Mouse (Mus musculus): ENCODE results near the gene Zfp566. TPM values are rescaled to one million over a fixed set of nuclear protein-coding genes. Genes with fewer than 3 reads are reported as not detected.

Zfp566 gene
- total RNA-seq, 2 experiments from 2014 or later = 7.0 to 7.2 TPM

- peak within 1 kb of the TSS; percentile 85 for H3K4me3 ChIP-seq
These were observed 39.3 kb downstream of the Zfp566 start, which contains the start of gene Zfp14 for GRCm38 (mm10) chr7:30050882-30051548. Zfp14 (minus strand) TSS chr7:30051380.

GRCm38 (mm10) chr7:30048126-30048525 is 42.2 kb downstream of the Zfp566 start:
- DNase-seq (ENCODE audit: extremely low spot score in 1 of 2, low spot score in 2 of 2) = no peak
- intact Hi-C loops (cut with DNase I) = no loop called here
- no peak overlapping the region for H3K27ac ChIP-seq

More at GRCm38 (mm10) chr7:30050882-30051548, 39.3 kb downstream of the Zfp566 start, which contains the start of gene Zfp14:
- intact Hi-C loops (cut with DNase I) = loop anchor here (1.0 to 2.0 kb wide), 2 partner anchors 39 to 98 kb away; partner anchors contain the start of genes Gm26920 and Zfp566
- TF ChIP-seq CTCF (IDR thresholded peaks at IDR 0.05) = no peak
- peak within 1 kb of the TSS; percentile 78 for H3K27ac ChIP-seq
- peak; percentile 89 to 93 for DNase-seq (ENCODE audit: extremely low spot score in 1 of 2, low spot score in 2 of 2)

GRCm38 (mm10) chr7:30044354-30044753 is 46.0 kb downstream of the Zfp566 start:
- intact Hi-C loops (cut with DNase I) = no loop called here
- no peak overlapping the region for H3K27ac ChIP-seq
- no peak for DNase-seq (ENCODE audit: extremely low spot score in 1 of 2, low spot score in 2 of 2)
- TF ChIP-seq CTCF (IDR thresholded peaks at IDR 0.05) = no peak
- no peak overlapping the region for H3K4me3 ChIP-seq

More at GRCm38 (mm10) chr7:30048126-30048525, 42.2 kb downstream of the Zfp566 start:
- TF ChIP-seq CTCF (IDR thresholded peaks at IDR 0.05) = no peak
- H3K4me3 ChIP-seq = no peak overlapping the region

- intact Hi-C loops (cut with DNase I) = no loop called here
- DNase-seq (ENCODE audit: extremely low spot score in 1 of 2, low spot score in 2 of 2) = no peak
- TF ChIP-seq CTCF (IDR thresholded peaks at IDR 0.05) = no peak
- Histone ChIP-seq H3K27ac (no peak overlapping the region), H3K4me3 (no peak overlapping the region)
These were observed 56.0 kb downstream of the Zfp566 start for GRCm38 (mm10) chr7:30034331-30034730.

DNA sequence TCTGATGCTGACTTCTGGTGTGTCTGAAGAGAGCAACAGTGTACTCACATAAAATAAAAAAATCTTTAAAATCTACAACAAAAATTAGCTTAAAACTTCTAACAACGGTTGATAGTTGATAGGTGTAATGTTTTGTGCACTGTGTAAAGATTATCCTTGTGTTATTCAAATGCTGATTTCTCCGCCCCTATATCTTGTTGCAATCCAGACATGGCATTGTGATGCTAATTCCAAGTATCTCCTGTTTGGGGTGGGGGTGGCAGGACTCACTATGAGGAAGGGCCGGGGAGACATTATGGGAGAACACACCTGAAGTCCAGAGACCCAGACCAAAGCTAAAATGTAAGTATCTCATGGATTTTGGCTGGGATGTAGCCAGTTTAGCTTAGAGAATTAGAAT is 58.9 kb downstream of the Zfp566 start:
- Histone ChIP-seq H3K4me3 (no peak overlapping the region), H3K27ac (no peak overlapping the region)
- intact Hi-C loops (cut with DNase I) = no loop called here
- no peak for TF ChIP-seq CTCF (IDR thresholded peaks at IDR 0.05)
- DNase-seq (ENCODE audit: extremely low spot score in 1 of 2, low spot score in 2 of 2) = no peak

- no peak overlapping the region for H3K27ac ChIP-seq
- intact Hi-C loops (cut with DNase I) = no loop called here
- H3K4me3 ChIP-seq = no peak overlapping the region
These were observed 59.6 kb downstream of the Zfp566 start for GRCm38 (mm10) chr7:30030677-30031076.

GRCm38 (mm10) chr7:30028572-30028971 is 61.8 kb downstream of the Zfp566 start:
- DNase-seq (ENCODE audit: extremely low spot score in 1 of 2, low spot score in 2 of 2) = no peak
- TF ChIP-seq CTCF (IDR thresholded peaks at IDR 0.05) = no peak
- Histone ChIP-seq H3K4me3 (no peak overlapping the region), H3K27ac (no peak overlapping the region)
- intact Hi-C loops (cut with DNase I) = no loop called here

More at GRCm38 (mm10) chr7:30030677-30031076, 59.6 kb downstream of the Zfp566 start:
- TF ChIP-seq CTCF (IDR thresholded peaks at IDR 0.05) = no peak
- no peak for DNase-seq (ENCODE audit: extremely low spot score in 1 of 2, low spot score in 2 of 2)

Small RNA genes lying within 50 kb of the gene (microRNA-seq; reads per million reads assigned to microRNA genes)
- gene Gm23368 = 0 reads per million in 2 experiments

Other genes starting within 250 kb of the Zfp566 start
- 10 to 100 TPM; 18.9 to 25.7 TPM for gene Zfp940, start 236.9 kb downstream of the Zfp566 start, total RNA-seq (2021)
- gene Zfp420, start 230.5 kb downstream of the Zfp566 start, total RNA-seq (2021) = 10 to 100 TPM; 15.3 to 16.8 TPM
- 10 to 100 TPM; 22.3 to 23.8 TPM for gene Zfp27, start 184.0 kb downstream of the Zfp566 start, total RNA-seq (2021)
- 1 to 10 TPM; 8.9 to 9.6 TPM for gene Zfp383, start 182.3 kb downstream of the Zfp566 start, total RNA-seq (2021)
- 10 to 100 TPM; 17.4 to 19.0 TPM for gene Zfp74, start 136.4 kb downstream of the Zfp566 start, total RNA-seq (2021)
- 1 to 10 TPM; 3.6 to 3.9 TPM for gene Zfp568, start 106.6 kb downstream of the Zfp566 start, total RNA-seq (2021)
- gene Zfp14, start 39.1 kb downstream of the Zfp566 start, total RNA-seq (2021) = 1 to 10 TPM; 6.8 to 7.8 TPM
- 1 to 10 TPM; 3.6 to 3.8 TPM for gene Zfp82, start 17.6 kb downstream of the Zfp566 start, total RNA-seq (2021)
- gene Gm26920, start 117 bp downstream of the Zfp566 start, total RNA-seq (2021) = 1 to 10 TPM; 1.1 to 1.4 TPM
- 10 to 100 TPM; 71.7 to 72.1 TPM for gene Zfp260, start 4.2 kb upstream of the Zfp566 start, total RNA-seq (2021)
- gene Zfp382, start 31.4 kb upstream of the Zfp566 start, total RNA-seq (2021) = 10 to 100 TPM; 34.3 to 37.8 TPM
- 10 to 100 TPM; 47.3 to 49.9 TPM for gene Zfp146, start 79.2 kb upstream of the Zfp566 start, total RNA-seq (2021)
- gene Cox7a1, start 93.6 kb upstream of the Zfp566 start, total RNA-seq (2021) = 1 to 10 TPM; 2.9 to 7.2 TPM
- 100 to 1,000 TPM; 173 to 175 TPM for gene Capns1, start 108.3 kb upstream of the Zfp566 start, total RNA-seq (2021)
- gene Polr2i, start 141.4 kb upstream of the Zfp566 start, total RNA-seq (2021) = 10 to 100 TPM; 53.3 to 56.3 TPM
- 100 to 1,000 TPM; 125 to 133 TPM for gene Tbcb, start 141.7 kb upstream of the Zfp566 start, total RNA-seq (2021)
- gene Ovol3, start 145.2 kb upstream of the Zfp566 start, total RNA-seq (2021) = not detected
- gene Thap8, start 189.6 kb upstream of the Zfp566 start, total RNA-seq (2021) = not detected
- gene Wdr62, start 189.9 kb upstream of the Zfp566 start, total RNA-seq (2021) = 1 to 10 TPM; 1.0 to 1.6 TPM
- gene Clip3, start 201.2 kb upstream of the Zfp566 start, total RNA-seq (2021) = 100 to 1,000 TPM; 488 to 492 TPM
- gene Alkbh6, start 218.2 kb upstream of the Zfp566 start, total RNA-seq (2021) = 10 to 100 TPM; 65.7 to 71.4 TPM
- gene Syne4, start 224.3 kb upstream of the Zfp566 start, total RNA-seq (2021) = 10 to 100 TPM in 1 of 2 experiments, 1 to 10 TPM in 1; 8.8 to 19.2 TPM
- under 1 TPM in 1 of 2 experiments, not detected in 1; 0.66 TPM for gene E130208F15Rik, start 231.2 kb upstream of the Zfp566 start, total RNA-seq (2021)
- 1 to 10 TPM; 7.0 to 8.0 TPM for gene Sdhaf1, start 233.4 kb upstream of the Zfp566 start, total RNA-seq (2021)

All from left cerebral cortex, adult 2 months (tissue).